Mouse (Mus musculus) CD4-positive helper T cell, adult 2 months (primary cell): ENCODE measurements around the gene Txndc2.
"Not testable (repeated sequence)": the region's sequence is repeated elsewhere in the genome, so short reads cannot be mapped to it uniquely, and the experiment has no call there.

ENCODE experiments used
- DNase-seq: peaks from one replicate; pipeline ENCODE4 v3.0.0-alpha.2; 2012; ENCODE audit warnings: low read depth, missing footprints, low spot score

The Txndc2 gene

DNA sequence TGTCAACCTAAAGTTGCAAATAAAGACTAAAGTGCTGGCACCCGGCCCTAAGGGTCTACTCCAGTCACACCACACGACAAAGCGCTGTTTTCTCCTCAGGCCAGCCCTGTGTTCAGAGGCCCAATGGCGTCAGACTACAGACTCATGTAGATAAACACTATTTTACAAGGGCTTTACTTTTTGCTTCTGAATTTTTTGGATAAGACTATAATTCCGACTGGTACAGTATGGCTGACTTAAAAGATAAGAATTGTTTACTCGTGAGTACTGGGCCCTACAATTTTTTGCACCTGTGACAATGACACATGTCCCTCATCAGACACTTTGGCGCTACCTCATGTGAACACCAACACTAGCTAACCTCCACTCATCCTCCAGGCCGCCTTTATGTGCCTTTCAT lies 14.1 kb upstream of the Txndc2 start:
- no peak for DNase-seq

DNA sequence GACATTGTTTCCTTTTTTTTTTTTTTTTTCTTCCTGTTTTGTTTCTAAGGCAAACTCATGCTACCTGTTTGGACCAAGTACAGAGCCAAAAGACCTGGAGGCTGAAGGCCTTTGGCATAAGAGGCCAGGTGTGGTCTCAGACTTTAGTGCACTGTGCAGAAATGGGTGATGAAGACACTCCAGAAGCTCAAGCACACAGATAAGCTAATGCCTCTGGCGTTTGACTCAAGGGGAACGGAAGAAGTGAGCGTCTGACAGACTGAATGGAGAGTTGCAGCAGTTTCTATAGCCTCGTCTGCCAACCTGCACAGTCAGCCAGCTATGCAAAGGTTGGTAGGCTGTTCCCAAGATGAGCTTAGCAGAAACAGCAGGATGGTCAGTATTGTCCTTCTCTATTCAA lies 13.6 kb upstream of the Txndc2 start:
- DNase-seq = no peak

- DNase-seq = no peak
Measured at GRCm38 (mm10) chr17:65650598-65650997, 8.6 kb upstream of the Txndc2 start.

GRCm38 (mm10) chr17:65649175-65649493 lies 7.2 kb upstream of the Txndc2 start:
- DNase-seq = no peak

DNA sequence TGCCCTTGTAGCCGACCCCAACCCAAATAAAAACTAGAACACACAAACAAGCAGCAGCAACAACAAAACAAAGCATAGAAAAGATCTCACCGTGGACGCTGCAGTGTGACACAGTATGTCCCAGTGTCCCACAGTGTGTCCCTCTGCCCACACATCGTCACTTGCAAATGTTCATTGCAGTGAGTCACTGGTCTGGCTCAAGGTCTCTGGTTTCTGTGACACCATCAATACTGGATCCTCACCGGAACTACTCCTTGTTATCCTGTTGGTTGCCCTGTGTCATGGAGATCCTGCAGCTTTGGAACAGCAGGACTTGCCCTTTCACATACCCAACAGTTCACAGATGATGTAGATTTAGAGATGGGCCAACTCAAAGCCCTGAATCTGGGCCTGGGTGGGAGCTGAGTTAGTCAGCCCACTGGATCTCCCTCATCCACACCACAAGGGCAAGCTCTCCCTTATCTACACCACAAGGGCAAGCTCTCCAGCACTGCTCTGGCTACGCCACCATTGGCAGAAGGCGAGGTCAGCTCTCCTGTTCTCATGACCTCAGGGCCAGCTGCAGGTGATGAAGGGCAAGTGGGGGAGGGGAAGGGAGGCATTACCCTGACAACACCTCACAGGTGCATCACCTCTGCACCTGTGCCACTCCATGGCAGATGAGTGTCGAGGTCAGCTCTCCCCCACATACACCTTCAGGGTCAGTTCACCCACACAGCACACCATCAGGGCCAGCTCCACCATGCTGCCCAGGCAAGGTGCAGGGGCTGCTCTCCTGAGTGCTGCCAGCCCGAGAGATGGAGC lies 6.6 kb upstream of the Txndc2 start:
- no peak for DNase-seq

- DNase-seq = no peak
Measured at GRCm38 (mm10) chr17:65647961-65648360, 6.0 kb upstream of the Txndc2 start.

DNA sequence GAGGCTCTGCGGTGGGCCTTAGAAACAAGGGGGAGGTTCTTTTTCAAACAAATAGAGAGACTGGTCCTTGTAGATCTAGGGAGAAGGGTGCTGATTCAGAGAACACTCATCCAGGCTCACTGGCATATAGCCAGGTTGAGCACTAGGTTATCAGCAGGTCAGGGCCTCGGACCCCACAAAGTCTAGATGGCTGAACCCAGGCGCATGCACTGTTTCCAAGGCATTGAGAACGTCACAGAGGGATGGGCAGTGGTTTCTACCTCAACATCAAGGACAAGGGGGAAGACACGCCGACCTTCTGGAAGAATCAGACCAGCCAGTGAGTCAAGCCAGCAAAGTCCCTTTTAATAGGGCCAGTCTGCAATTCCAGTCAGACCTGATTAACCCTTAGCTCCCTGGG lies 5.3 kb upstream of the Txndc2 start:
- DNase-seq = no peak

DNA sequence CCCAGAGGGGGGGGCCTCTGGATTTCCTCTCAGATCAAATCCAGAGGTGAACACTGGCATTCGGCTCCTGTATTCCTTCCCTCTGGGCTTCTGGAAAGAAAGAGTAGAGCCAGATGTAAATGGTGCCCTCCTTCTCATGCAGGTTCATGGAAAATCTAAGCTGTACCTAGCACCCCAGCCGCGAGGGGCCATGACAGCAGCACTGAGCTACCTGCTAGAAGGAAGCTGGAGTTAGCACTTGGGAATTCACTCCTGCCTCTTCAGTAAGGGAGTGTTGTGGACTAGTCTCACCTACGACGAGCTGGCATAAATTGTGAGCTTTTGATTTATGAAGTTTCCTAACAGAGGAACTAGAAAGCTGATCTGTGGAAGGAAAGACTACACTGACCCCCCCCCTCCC lies 1.6 kb upstream of the Txndc2 start:
- DNase-seq = no peak

- DNase-seq = no peak
Measured at GRCm38 (mm10) chr17:65643051-65643521, 1.1 kb upstream of the Txndc2 start.

DNA sequence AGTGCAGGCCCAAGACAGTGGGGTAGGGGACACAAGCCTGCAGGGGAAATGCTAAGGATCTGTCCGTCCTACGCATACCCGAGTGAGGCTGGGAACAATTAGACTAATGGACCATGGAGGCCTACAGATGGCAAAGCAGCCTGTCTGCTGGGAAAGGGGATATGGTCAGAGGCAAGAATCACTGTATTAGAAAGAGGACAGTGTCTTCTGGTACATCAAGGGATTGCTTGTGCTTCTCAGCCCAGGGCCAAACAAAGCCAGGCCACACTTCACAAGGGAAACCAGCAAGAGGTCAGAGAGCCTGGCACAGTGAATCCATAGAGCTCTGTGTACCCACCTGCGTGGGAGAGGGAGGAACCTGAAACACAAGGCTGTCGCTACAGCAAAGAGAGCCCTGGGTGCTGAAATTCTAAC lies 617 bp upstream of the Txndc2 start:
- no peak for DNase-seq

DNA sequence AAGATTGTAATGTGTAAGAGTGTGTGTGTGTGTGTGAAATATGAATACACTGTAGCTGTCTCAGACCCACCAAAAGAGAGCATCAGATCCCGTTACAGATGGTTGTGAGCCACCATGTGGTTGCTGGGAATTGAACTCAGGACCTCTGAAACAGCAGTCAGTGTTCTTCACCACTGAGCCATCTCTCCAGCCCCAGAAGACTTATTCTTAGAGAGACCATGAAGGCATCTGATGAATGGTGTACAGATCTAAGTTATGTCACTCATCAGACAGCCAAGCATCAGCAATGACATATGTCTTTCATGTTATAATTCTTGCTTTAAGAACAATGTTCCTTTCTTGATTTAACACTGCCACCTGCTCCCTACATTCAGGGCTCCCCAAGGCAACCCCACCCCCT lies 2.8 kb downstream of the Txndc2 start:
- no peak for DNase-seq

DNA sequence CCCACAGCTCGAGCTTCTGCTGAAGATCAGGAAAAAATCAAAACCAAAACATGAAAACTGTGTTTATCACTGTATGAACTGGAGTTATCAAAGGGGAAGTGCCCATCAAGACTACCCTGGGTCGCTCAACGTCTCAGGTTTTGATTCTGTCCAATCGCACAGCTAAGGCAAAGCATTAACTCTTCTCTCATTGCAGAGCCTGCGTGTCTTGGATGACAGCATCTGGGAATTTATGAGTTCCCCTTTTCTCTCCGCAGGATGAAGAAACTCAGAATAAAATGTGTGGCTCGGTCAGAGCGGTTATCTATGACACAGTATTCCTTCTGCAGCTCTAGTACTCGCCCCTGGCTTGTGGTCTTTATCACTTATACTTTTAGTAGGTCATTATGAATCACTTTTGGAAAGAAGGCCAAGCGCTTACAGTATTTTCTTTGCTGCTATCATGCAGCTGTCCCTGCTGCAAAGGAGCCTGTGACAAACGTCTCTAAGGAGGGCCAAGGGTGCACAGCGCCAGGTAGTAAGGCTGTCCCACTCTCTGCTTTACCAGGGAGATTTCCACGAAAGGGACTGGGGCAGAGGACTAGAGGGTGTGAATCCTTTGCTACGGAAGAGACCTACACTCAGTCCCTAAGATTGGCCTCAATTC lies 6.1 kb downstream of the Txndc2 start:
- DNase-seq = no peak

- no peak for DNase-seq
Measured at GRCm38 (mm10) chr17:65629943-65630342, 12.0 kb downstream of the Txndc2 start.

DNA sequence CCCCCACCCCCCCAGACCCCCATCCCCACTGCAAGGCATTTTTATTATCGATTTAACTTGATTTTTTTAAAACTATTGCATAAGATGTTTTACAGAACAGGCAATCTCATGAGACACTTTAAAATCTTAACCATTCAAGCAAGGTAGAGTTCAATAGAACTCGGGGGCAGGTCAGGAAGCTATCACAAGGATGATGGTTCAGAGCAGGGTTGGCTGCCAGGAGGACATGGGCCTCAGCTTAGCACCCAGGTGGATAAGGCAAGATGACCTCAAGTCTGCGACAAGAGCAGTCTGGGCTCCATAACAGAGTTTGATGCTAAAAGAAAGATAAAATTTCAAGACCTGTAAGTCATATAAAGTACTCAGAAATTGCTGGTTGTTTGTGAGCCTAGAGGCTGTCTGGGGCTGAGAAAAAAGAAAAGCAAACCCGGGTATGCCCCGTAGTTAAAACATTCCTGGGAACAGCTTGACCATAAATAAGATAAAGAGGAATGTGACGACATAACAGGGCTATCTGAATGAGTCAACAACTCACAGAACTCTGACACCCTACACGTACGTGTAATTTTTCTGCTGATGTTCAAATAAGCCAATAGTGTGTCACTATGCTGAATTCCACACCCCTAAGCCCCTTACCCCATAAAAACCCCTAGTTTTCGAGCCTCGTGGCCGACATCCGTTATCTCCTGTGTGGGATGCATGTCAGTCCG lies 13.0 kb downstream of the Txndc2 start:
- not testable (repeated sequence) for DNase-seq

- DNase-seq = no peak
Measured at GRCm38 (mm10) chr17:65626301-65626700, 15.7 kb downstream of the Txndc2 start.

DNA sequence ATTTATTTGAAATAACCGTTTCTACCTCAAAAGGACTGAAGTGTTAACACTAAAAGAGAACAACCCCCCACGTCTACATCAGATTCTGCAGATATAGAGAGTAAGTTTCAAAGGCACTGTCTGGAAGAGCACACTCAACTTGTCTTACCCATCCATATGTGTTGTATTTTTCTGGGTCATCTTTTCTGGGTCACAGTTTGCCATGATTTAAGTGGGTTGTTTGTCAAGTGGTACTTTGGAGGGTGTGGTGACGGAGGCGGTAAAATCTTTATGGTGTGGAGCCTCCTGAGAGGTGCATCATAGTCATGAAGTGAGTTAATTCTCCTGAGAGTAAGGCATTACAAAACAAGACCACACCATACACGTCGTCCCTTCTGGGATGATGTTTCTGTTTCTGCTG lies 16.4 kb downstream of the Txndc2 start:
- no peak for DNase-seq

GRCm38 (mm10) chr17:65623130-65623529 lies 18.8 kb downstream of the Txndc2 start:
- DNase-seq = no peak

DNA sequence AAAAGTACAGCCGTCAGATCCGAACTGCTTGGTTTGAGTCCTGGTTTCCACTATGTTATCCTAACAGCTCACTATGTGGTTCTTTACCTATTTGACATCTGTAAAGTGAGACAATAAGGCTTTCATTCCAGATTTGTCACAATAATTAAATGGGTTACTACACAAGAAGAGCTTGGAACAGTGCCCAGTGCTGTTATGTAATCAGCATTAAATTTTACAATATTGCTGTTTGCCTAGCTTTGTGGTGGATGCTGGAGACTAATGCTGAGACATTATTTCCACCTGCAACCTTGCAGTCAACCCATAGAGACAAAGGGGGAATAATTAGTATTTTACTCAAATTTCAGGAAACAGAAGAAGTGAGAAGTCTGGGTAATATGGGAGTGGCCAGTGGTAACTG lies 23.5 kb downstream of the Txndc2 start:
- DNase-seq = no peak

- no peak for DNase-seq
Measured at GRCm38 (mm10) chr17:65615678-65616077, 26.3 kb downstream of the Txndc2 start.

- DNase-seq = no peak
Measured at GRCm38 (mm10) chr17:65614431-65614830, 27.5 kb downstream of the Txndc2 start.

DNA sequence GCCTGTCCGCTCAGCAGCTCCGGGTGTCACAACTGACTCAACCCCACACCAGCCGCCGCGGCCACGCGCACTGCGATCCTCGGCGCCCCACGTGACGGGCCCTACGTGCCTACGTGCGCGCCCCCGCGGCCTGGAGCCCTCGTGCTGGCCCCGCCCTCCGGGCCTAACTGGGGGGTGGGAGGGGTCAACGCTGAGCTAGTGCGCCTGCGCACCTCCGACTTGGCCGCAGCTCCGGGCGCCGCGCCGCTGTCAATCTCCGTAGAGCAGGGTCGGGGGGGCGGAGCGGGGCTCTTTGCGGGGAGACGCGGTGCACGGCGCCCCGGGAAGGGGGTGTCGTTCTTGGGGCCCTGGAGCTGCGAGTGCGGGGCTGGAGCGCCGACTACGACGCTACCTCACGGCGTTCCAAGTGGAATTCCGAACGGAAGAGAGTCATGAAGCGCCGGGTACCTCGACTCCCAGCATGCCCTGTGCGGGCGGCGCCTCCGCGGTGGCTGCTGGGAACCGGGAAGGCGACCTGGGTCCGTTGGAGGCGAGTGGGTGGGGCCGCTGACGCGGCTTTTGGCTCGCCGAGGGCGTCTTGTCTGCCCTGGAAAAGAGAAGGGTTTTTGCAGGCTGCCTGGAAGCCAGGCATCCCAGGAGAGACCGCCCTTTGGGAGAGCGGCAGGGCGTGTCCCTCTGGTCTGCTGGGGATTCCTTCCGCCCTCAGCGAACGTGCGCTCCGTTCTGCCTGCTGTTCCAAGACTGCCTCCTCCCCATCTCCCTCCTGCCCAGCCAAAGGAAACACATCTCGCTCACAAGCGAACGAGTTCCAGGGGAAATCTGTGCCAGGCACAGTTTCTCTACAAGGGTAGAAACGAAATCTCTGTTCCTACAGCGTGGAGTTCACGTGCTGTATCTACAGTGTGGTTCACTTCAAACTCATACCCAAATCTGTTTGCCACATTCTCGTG lies 28.2 kb downstream of the Txndc2 start, which contains the start of gene Vapa:
Gene Vapa, minus strand, starts transcription at position 93 of the 950 bp plus-strand sequence.
- peak; percentile 99 for DNase-seq

DNA sequence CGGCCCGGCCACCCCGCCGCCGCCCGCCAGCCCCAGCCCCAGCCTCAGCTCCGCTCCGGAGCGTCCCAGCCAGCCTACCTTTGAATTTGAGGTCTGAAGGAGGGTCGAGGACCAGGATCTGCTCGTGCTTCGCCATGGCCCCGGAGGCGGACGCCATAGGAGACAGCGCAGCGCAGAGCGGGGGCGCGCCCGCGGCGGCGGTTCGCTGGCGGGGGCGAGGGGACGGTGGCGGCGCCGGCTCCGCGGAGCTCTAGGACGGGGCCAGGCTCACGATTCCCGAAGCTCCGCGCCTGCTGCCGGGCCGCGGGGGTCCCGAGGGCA lies 28.9 kb downstream of the Txndc2 start:
- no peak for DNase-seq
